Mouse (Mus musculus) megakaryocyte, embryonic 14.5 days (primary cell): Measurements from ENCODE around the gene Olfr1393.

ENCODE experiments used
- FLI1 ChIP-seq: IDR thresholded peaks from 2 replicates; pipeline ENCODE4 v1.6.1; 2012; ENCODE audit warnings: low read length, inconsistent platforms, mixed read lengths
- GATA1 ChIP-seq: IDR thresholded peaks from 3 replicates; pipeline ENCODE4 v1.6.1; 2012; ENCODE audit warnings: mixed read lengths, low read length, inconsistent platforms, borderline replicate concordance

GRCm38 (mm10) chr11:49259829-49260228 is 18.3 kb upstream of the Olfr1393 start:
- no peak for TF ChIP-seq FLI1
- TF ChIP-seq GATA1 = no peak
